Mouse (Mus musculus): ENCODE measurements around the gene Mum1.
A peak's percentile ranks its signal among the peaks of the same experiment; 100 is the strongest.
"Not testable (repeated sequence)": the region's sequence is repeated elsewhere in the genome, so short reads cannot be mapped to it uniquely, and the experiment has no call there.

Mum1 gene

GRCm38 (mm10) chr10:80208248-80208647, 18.0 kb upstream of the Mum1 start:
- DNase-seq (ENCODE audit: low spot score in 2 of 2), result no peak

DNA sequence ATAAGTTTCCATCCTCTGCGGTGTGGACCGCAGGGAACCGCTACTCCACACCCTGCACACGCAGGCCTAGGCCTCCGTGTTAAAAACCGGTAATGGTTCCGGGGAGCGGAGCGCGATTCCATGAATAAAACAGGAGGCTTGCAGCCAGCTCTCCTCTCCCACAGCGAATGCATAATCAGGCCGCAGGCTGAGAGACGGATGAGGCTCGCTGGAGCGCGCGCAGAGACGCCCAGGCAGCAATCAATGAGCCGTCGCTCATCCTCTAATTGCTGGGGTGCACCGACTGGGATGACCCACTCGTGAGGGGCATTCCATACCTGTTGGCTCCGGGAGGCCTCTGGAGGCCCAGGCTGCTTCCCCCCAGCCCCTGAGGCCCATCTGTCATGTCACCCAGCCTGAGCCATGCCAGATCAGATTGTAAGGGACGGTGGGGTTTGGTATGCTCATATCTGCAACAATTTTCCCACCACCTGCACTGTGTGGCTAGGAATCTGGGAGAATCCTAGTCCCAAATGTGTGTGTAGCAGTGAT, 17.3 kb upstream of the Mum1 start:
- DNase-seq (ENCODE audit: low spot score in 2 of 2), result no peak

DNA sequence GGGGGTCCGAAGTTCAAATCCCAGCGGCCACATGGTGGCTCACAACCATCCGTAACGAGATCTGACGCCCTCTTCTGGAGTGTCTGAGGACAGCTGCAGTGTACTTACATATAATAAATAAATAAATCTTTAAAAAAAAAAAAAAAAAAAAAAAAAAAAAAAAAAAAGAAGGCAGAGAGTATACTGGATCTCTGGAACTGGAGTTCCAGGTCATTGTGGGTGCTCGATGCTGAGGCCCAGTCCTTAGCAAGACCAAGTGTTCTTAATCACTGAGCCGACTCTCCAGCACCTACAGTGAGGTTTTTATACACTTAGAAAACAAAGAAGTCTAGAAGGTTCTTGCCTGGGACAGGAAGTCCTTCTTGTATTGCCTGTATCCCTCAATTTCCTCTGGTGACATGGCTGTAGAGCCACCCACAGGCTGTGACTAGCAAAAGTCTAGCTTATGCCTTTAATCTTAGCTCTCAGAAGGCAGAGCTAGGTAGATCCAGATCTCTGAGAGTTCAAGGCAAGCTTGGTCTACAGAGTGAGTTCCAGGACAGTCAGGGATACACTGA, 14.6 kb upstream of the Mum1 start:
- DNase-seq (ENCODE audit: low spot score in 2 of 2), result not testable (repeated sequence)

- no peak for DNase-seq (ENCODE audit: low spot score in 2 of 2)
These were observed 11.0 kb upstream of the Mum1 start for GRCm38 (mm10) chr10:80215048-80215772.

DNA sequence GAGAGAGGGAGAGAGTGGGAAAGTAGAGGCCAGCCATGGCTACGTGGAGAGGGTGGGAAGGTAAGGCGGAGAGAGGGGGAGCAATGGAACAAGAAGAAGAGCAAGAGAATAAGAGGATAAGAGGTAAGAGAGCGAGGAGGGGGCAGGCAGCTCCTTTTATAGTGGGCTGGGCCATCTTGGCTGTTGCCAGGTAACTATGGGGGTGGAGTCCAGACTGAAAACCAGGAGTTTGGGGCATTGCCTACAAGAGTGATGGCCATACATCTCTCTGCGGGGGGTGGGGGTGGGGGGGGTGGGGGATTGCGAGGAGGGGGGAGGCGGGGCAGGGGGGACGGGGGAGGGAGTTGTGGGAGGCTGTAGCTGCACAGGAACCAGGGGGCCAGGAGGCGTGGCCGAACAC, 5.6 kb upstream of the Mum1 start:
- no peak for DNase-seq (ENCODE audit: low spot score in 2 of 2)

DNA sequence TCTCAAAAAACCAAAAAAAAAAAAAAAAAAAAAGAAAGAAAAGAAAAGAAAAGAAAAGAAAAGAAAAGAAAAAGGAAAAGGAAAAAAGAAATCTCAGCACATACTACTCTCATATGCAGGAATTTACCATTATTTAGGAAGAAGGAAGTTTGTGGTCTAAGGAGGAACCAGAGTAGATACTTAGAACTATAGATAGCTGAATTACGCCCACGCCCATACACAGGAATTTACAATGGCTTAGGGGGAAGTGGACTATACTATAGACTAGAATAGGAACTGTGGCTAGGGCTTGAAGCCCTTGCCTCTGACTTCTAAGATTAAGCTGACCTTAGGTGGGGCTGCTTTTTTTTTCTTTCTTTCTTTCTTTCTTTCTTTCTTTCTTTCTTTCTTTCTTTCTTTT, 3.1 kb upstream of the Mum1 start:
- not testable (repeated sequence) for DNase-seq (ENCODE audit: low spot score in 2 of 2)

GRCm38 (mm10) chr10:80226071-80226415, 191 bp upstream of the Mum1 start:
- DNase-seq (ENCODE audit: low spot score in 2 of 2), result no peak

- no peak for DNase-seq (ENCODE audit: low spot score in 2 of 2)
These were observed 919 bp downstream of the Mum1 start for GRCm38 (mm10) chr10:80227166-80227539.

DNA sequence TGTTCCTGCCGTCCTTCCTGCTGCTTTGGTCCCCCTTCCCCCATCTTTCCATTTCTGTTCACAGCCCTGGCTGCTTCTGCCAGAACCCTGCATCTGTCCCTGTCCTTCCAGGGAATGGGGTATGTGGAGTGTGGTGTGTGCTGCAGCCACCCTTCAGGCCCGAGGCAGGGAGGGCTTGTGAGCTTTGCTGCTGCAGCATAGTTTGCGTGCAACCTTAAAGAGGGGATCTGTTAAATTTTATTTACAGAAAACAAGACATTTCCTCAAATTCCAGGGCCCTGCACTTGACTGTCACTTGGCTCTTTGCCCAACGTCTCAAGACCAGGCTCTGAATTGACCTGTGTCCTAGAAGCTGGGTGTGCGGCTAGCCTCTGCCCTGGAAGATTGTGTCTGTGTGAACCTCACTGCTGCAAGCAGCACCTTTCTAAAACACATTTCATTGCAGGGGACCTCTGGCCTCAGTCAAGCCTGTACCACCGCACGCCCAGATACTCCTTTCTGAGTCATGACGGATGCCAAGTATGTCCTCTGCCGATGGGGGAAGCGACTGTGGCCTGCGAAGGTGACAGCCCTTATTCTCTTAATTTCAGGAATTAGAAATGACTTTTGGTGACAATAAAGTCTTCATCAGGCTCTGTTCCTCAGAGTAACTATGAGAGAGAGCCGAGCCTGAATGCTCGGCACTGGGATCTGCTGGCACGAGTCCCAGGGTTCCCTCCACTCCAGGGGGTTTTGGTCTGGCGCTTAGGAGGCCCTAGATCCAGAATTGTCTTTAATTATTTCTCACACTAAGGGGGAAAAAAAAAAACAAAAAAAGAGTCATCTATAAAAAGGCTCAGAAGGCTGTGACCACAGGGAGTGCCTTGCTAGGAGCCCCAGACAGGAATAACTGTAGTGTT, 1.9 kb downstream of the Mum1 start:
- DNase-seq (ENCODE audit: low spot score in 2 of 2), result no peak

DNA sequence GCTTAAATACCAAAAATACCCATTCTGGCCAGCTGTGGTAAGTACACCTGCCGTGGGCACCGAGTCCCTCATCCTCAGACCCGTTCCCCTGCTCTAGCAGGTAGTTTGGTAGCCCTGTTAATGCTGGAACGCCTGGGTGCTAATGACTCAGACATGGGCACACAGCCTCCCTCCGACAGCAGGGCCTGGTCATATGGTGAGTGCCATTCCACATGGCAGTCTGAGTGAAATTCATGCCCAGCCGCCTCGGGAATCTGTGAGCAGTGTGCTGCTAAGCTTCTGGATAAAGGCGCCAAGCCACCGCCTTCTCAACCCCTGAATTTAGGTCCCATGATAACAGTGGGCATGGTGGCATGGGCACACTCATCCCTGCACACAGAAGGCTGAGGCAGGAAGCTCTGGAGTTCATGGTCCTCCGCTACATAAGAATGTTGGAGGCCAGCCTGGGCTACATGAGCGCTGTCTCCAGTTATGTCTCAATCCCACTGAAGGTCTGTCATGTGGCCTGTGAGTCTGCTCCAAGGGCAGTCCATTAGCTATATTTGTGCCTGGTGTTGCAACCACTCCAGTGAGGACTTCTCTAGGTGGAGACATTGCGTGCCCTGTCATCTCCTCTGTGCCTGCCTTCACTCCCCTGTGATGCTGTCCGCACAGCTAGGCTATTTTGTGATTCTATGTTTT, 10.1 kb downstream of the Mum1 start:
- no peak for DNase-seq (ENCODE audit: low spot score in 2 of 2)

- no peak for DNase-seq (ENCODE audit: low spot score in 2 of 2)
These were observed 10.8 kb downstream of the Mum1 start for GRCm38 (mm10) chr10:80237020-80237419.

GRCm38 (mm10) chr10:80238306-80238705, 12.1 kb downstream of the Mum1 start:
- DNase-seq (ENCODE audit: low spot score in 2 of 2), result no peak

GRCm38 (mm10) chr10:80239791-80240190, 13.6 kb downstream of the Mum1 start:
- no peak for DNase-seq (ENCODE audit: low spot score in 2 of 2)

DNA sequence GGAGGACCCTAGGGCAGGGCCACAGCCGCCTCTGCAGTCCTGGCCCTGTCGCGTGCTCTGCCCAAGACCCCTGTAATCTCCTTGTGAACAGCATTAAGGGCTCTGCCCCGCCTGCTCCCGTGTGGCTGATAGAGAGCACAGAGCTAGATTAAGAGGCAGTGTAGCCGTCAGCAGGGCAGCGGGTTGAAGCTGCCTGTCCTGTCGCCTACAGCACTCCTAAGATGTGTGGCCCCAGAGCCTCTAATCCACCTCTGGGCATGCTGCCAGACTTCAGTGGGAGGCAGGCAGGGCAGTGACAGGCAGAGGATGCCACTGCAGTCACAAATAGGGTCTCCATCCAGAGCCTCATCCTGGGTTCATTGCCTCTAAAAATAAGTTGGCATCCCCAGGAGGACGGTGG, 15.9 kb downstream of the Mum1 start:
- no peak for DNase-seq (ENCODE audit: low spot score in 2 of 2)

- DNase-seq (ENCODE audit: low spot score in 2 of 2), result no peak
These were observed 16.4 kb downstream of the Mum1 start for GRCm38 (mm10) chr10:80242607-80243006.

DNA sequence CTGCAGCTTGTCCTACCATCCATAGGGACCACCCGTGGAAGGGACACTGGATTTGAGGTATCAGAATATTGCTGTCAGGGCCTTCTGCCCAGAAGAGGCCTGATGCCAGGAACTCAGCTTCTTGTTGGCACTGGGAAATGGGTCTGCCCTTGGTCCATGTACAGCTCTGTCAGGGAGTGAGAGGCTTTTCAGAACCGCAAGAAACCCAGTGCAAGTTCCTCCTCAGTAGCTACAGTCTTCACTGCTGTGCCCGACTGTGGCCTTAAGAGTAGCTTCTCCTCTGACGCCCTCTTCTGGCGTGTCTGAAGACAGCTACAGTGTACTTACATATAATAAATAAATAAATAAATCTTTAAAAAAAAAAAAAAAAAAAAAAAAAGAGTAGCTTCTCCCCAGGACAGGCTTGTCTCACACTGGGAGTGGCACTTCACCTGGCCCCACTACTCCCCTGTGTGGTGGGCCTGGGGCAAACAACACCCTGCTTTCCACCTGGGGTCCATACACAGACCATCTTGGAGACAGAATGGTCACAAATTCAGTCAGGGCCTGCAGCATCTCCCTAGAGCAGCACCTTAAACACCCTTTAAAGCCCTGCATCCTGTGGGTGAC, 18.7 kb downstream of the Mum1 start:
- no peak for DNase-seq (ENCODE audit: low spot score in 2 of 2)

DNA sequence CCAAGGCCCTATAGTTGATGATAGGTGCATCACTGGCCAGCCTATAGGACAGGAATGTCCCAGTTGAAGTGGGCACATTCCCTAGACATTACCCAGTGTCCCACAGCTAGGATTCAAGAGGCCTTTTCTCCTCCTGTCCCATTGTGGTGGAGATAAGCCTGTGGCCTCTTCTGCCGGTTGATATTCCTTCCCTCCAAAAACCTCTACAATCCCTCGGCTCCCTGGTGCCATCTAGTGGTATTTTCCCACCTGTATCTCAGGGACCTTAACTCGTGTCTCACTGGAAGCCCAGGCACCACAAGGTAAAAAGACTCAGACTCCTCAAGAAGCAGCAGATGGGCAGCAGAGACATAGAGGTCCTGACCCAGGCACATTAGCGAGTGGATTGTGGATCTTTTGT, 19.4 kb downstream of the Mum1 start:
- peak; percentile 46 to 53 for DNase-seq (ENCODE audit: low spot score in 2 of 2)

GRCm38 (mm10) chr10:80247849-80248248, 21.6 kb downstream of the Mum1 start:
- no peak for DNase-seq (ENCODE audit: low spot score in 2 of 2)

- not testable (repeated sequence) for DNase-seq (ENCODE audit: low spot score in 2 of 2)
These were observed 22.2 kb downstream of the Mum1 start for GRCm38 (mm10) chr10:80248437-80248836.

DNA sequence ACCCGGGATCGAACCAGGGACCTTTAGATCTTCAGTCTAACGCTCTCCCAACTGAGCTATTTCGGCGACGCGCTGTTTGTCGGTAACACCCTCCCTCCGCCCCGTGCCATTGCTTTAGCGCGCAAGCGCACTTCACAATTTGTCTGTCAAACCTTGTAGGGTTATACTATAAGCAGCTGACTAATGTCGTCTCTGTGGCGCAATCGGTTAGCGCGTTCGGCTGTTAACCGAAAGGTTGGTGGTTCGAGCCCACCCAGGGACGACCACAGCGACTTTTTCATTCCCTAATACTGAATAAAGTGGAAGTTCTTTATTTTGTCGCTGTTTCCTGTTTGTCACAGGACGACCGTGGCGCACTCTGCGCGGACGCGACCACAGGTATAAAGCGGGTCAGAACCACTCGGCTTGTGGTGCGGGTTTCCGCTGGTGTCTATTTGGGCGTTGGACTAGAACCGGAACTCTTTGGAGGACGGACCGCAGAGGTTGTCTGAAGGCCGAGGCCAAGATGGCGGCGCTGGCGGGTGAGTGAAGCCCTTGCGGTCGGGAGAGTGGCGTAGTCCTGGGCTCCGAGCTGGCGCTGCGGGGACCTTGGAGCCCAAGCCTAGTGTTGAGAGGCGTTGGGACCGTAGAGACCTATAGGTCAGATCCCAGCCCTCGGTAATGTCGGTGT, 22.9 kb downstream of the Mum1 start, which contains the start of gene Ndufs7:
Ndufs7 (plus strand) TSS at position 151 of the 670 bp plus-strand sequence.
- peak; percentile 94 to 95 for DNase-seq (ENCODE audit: low spot score in 2 of 2)

DNA sequence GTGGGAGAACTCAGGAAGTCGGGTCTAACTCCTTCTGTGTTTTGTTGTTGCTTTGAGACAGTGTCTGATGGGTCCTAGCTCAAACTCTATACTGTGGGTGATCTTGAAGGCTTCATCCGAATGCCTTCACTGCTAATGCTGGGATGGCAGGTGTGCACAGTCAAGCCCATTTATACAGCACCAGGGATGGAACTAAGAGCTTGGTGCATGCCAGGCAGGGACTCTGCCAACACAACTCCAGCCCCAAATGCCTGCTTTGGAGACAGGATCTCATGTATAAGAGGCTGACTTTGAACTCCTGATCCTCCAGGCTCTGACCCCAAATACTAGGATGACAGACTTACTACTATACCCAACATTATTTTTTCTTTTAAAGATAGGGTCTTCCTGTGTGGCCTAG, 23.8 kb downstream of the Mum1 start:
- DNase-seq (ENCODE audit: low spot score in 2 of 2), result no peak
